Mouse (Mus musculus) forebrain, embryonic 11.5 days (tissue): ENCODE data around the gene Ppp1r1b. TPM values are rescaled to one million over a fixed set of nuclear protein-coding genes. Genes with fewer than 3 reads are reported as not detected.

ENCODE experiments used
- ATAC-seq: fragments of 200-750 bp; cut with Nextera tagmentation; replicated peaks from 2 replicates; pipeline ENCODE4 v1.8.0; 2017; ENCODE audit warnings: moderate TSS enrichment; ENCODE audit not compliant: low FRiP score
- DNase-seq: peaks from one replicate; pipeline ENCODE4 v3.0.0-alpha.2; 2017; ENCODE audit warnings: low spot score
- H3K27ac ChIP-seq: fragments of 300-500 bp; sonication (generic); 2 replicates; pipeline ENCODE4 v1.5.1; 2014; ENCODE audit warnings: low read depth, low read length
- H3K27me3 ChIP-seq: fragments of 300-500 bp; sonication (generic); 2 replicates; pipeline ENCODE4 v1.6.1; 2014; ENCODE audit warnings: mild to moderate bottlenecking, low read length, mixed read lengths; ENCODE audit not compliant: control insufficient read depth, insufficient read depth
- H3K36me3 ChIP-seq: fragments of 300-500 bp; sonication (generic); 2 replicates; pipeline ENCODE4 v1.6.1; 2014; ENCODE audit warnings: mild to moderate bottlenecking, low read length, moderate library complexity, mixed read lengths; ENCODE audit not compliant: control insufficient read depth, insufficient read depth
- H3K4me1 ChIP-seq: fragments of 300-500 bp; sonication (generic); replicated peaks from 2 replicates; pipeline ENCODE4 v1.6.1; 2014; ENCODE audit warnings: low read length, mixed read lengths; ENCODE audit not compliant: control insufficient read depth, insufficient read depth
- H3K4me2 ChIP-seq: fragments of 300-500 bp; sonication (generic); 2 replicates; pipeline ENCODE4 v1.6.1; 2014; ENCODE audit warnings: low read depth, mild to moderate bottlenecking, low read length, moderate library complexity, mixed read lengths; ENCODE audit not compliant: severe bottlenecking
- H3K4me3 ChIP-seq: fragments of 300-500 bp; sonication (generic); 2 replicates; pipeline ENCODE4 v1.5.1; 2014; ENCODE audit warnings: low read depth, low read length
- H3K9ac ChIP-seq: fragments of 300-500 bp; sonication (generic); 2 replicates; pipeline ENCODE4 v1.6.1; 2014; ENCODE audit warnings: low read length
- H3K9me3 ChIP-seq: fragments of 300-500 bp; sonication (generic); 2 replicates; pipeline ENCODE4 v1.6.1; 2016; ENCODE audit warnings: low read length, mixed read lengths; ENCODE audit not compliant: control insufficient read depth
- WGBS: fragments of 180-500 bp; shearing (Covaris S2); extraction: QIAGEN DNeasy Blood & Tissue Kit; methylation state at CpG from one replicate; pipeline ENCODE4 v1.1.7; 2014; 5-methylcytosine and 5-hydroxymethylcytosine counted together
- polyA plus RNA-seq: library from polyadenylated mRNA; unstranded; fragments of >200 nt; fragmentation: Nextera tagmentation; extraction: Ambion mirVana; gene quantifications from 2 replicates; pipeline ENCODE4 v1.2.1, GENCODE M21; 2014

Gene Ppp1r1b
- polyA plus RNA-seq, 1 experiment from 2014 or later, result 0.41 TPM

- peak overlapping the region; percentile 48 for H3K4me3 ChIP-seq
- H3K9me3 ChIP-seq, result no peaks in the 10 kb centered on the region
- no peak overlapping the region; the same call in none of the 2 replicates for H3K9ac ChIP-seq
- ATAC-seq, result no peak
- WGBS, result under 1% methylated on average over 19 of the region's 19 CpGs
- H3K27me3 ChIP-seq, result peaks cover 84% of the 10 kb centered on the region
- no peaks in the 10 kb centered on the region for H3K36me3 ChIP-seq
- H3K4me2 ChIP-seq, result peak overlapping the region; percentile 81
- peaks cover 27% of the 10 kb centered on the region for H3K4me1 ChIP-seq
- no peak for DNase-seq
- H3K27ac ChIP-seq, result no peak overlapping the region
Measured at GRCm38 (mm10) chr11:98339071-98339501, 9.1 kb upstream of the Ppp1r1b start.

GRCm38 (mm10) chr11:98339679-98340287 is 8.4 kb upstream of the Ppp1r1b start:
- Histone ChIP-seq H3K27ac (0 out of 2 replicates have a peak overlapping the region, but pooled peaks have one; percentile 12), H3K4me2 (peak overlapping the region; percentile 81; the same call in 1 of the 2 replicates), H3K4me3 (no peak overlapping the region), H3K9me3 (no peaks in the 10 kb centered on the region), H3K36me3 (no peaks in the 10 kb centered on the region), H3K27me3 (peaks cover 77% of the 10 kb centered on the region), H3K9ac (no peak overlapping the region; the same call in 1 of the 2 replicates), H3K4me1 (peaks cover 20% of the 10 kb centered on the region)
- 7% methylated on average over 11 of the region's 11 CpGs for WGBS
- no peak for ATAC-seq
- no peak for DNase-seq

- H3K9ac ChIP-seq, result no peak overlapping the region
- H3K4me1 ChIP-seq, result peaks cover 22% of the 10 kb centered on the region
- H3K4me2 ChIP-seq, result no peak overlapping the region
- DNase-seq, result no peak
- H3K4me3 ChIP-seq, result no peak overlapping the region
- H3K36me3 ChIP-seq, result no peaks in the 10 kb centered on the region
- peaks cover 69% of the 10 kb centered on the region for H3K27me3 ChIP-seq
- ATAC-seq, result no peak
- no peak overlapping the region for H3K27ac ChIP-seq
- no peaks in the 10 kb centered on the region for H3K9me3 ChIP-seq
- 3% methylated on average over 4 of the region's 4 CpGs for WGBS
Measured at GRCm38 (mm10) chr11:98340597-98340996, 7.6 kb upstream of the Ppp1r1b start.

GRCm38 (mm10) chr11:98341174-98341573 is 7.0 kb upstream of the Ppp1r1b start:
- H3K9me3 ChIP-seq, result no peaks in the 10 kb centered on the region
- H3K4me3 ChIP-seq, result no peak overlapping the region
- 58% methylated on average over 4 of the region's 4 CpGs for WGBS
- H3K27me3 ChIP-seq, result peaks cover 68% of the 10 kb centered on the region
- DNase-seq (no peak), ATAC-seq (no peak)
- H3K4me1 ChIP-seq, result peaks cover 22% of the 10 kb centered on the region
- no peak overlapping the region for H3K9ac ChIP-seq
- H3K4me2 ChIP-seq, result no peak overlapping the region
- H3K36me3 ChIP-seq, result no peaks in the 10 kb centered on the region
- no peak overlapping the region for H3K27ac ChIP-seq

GRCm38 (mm10) chr11:98342000-98342945 is 5.9 kb upstream of the Ppp1r1b start:
- Histone ChIP-seq H3K4me3 (0 out of 2 replicates have a peak overlapping the region, but pooled peaks have one; percentile 10), H3K4me1 (peaks cover 22% of the 10 kb centered on the region), H3K9me3 (no peaks in the 10 kb centered on the region), H3K27me3 (peaks cover 68% of the 10 kb centered on the region), H3K27ac (no peak overlapping the region), H3K4me2 (peak overlapping the region; percentile 31), H3K9ac (peak overlapping the region; percentile 12; the same call in 1 of the 2 replicates), H3K36me3 (no peaks in the 10 kb centered on the region)
- peak; percentile 97 for DNase-seq
- WGBS, result 2% methylated on average over 29 of the region's 29 CpGs
- peak; percentile 49; the same call in 1 of the 2 replicates for ATAC-seq

GRCm38 (mm10) chr11:98345253-98345652 is 3.0 kb upstream of the Ppp1r1b start:
- ATAC-seq (no peak), DNase-seq (peak; percentile 90)
- no peak overlapping the region for H3K27ac ChIP-seq
- no peaks in the 10 kb centered on the region for H3K9me3 ChIP-seq
- H3K4me3 ChIP-seq, result no peak overlapping the region
- no peaks in the 10 kb centered on the region for H3K36me3 ChIP-seq
- WGBS, result 2% methylated on average over 14 of the region's 14 CpGs
- no peak overlapping the region for H3K9ac ChIP-seq
- H3K4me1 ChIP-seq, result peaks cover 20% of the 10 kb centered on the region
- H3K4me2 ChIP-seq, result peak overlapping the region; percentile 36
- peaks cover 68% of the 10 kb centered on the region for H3K27me3 ChIP-seq

GRCm38 (mm10) chr11:98346168-98346567 is 2.0 kb upstream of the Ppp1r1b start:
- peaks cover 70% of the 10 kb centered on the region for H3K27me3 ChIP-seq
- no peak overlapping the region for H3K4me3 ChIP-seq
- 6% methylated on average over 9 of the region's 9 CpGs for WGBS
- no peak overlapping the region for H3K9ac ChIP-seq
- ATAC-seq (no peak), DNase-seq (no peak)
- no peak overlapping the region for H3K4me2 ChIP-seq
- peaks cover 18% of the 10 kb centered on the region for H3K4me1 ChIP-seq
- H3K27ac ChIP-seq, result no peak overlapping the region
- no peaks in the 10 kb centered on the region for H3K36me3 ChIP-seq
- no peaks in the 10 kb centered on the region for H3K9me3 ChIP-seq

- Histone ChIP-seq H3K4me2 (peak overlapping the region; percentile 91; the same call in 1 of the 2 replicates), H3K36me3 (no peaks in the 10 kb centered on the region), H3K27ac (no peak overlapping the region), H3K9me3 (no peaks in the 10 kb centered on the region), H3K9ac (no peak overlapping the region), H3K27me3 (peaks cover 65% of the 10 kb centered on the region), H3K4me3 (no peak overlapping the region; the same call in 1 of the 2 replicates), H3K4me1 (peaks cover 13% of the 10 kb centered on the region)
- DNase-seq (no peak), ATAC-seq (no peak)
- 3% methylated on average over 11 of the region's 12 CpGs for WGBS
Measured at GRCm38 (mm10) chr11:98347385-98348082, 670 bp upstream of the Ppp1r1b start.
